Mouse (Mus musculus) erythroblast, adult 5-6 weeks (primary cell): ENCODE results near the gene Ube4b. TPM values are rescaled to one million over a fixed set of nuclear protein-coding genes. Genes with fewer than 3 reads are reported as not detected.
"Not testable (repeated sequence)": the region's sequence is repeated elsewhere in the genome, so short reads cannot be mapped to it uniquely, and the experiment has no call there.

ENCODE experiments used
- ATAC-seq: replicated peaks from 2 replicates; pipeline ENCODE4 v1.8.0; 2016; ENCODE audit warnings: moderate number of reproducible peaks, mild to moderate bottlenecking, moderate TSS enrichment, inconsistent platforms; ENCODE audit not compliant: poor library complexity, low FRiP score, severe bottlenecking
- total RNA-seq, 2 experiments: library from RNA; stranded (forward) in 1 of 2; stranded (reverse) in 1 of 2; fragments of 150-400 nt in 1 of 2; fragments of 200-764, 138-1000 nt in 1 of 2; gene quantifications; 2 replicates each; pipeline versions ENCODE4 v1.2.3 to v1.2.4; 2015 to 2017; ENCODE audit warnings: low replicate concordance in 2 of 2

Ube4b gene
- total RNA-seq, 2 experiments from 2014 or later = 34.8 to 37.1 TPM

DNA sequence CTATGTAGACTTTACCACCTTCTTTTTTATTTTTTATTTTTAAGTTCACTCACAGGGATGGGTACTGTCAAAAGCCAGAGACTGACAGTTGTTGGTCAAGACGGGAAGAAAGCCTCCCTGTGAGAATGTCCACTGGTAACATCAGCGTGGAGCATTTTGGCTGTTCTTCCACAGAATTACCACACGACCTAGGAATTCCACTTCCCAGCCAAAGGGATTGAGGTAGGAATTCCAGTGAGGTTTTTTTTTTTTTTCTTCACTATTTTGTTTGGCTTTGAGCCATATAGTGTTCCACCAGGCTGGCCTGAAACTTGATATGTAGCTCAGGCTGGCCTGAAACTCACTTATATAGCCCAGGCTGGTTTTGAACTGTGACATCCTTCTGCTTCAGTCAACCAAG, 15.9 kb upstream of the Ube4b start:
- ATAC-seq = no peak

DNA sequence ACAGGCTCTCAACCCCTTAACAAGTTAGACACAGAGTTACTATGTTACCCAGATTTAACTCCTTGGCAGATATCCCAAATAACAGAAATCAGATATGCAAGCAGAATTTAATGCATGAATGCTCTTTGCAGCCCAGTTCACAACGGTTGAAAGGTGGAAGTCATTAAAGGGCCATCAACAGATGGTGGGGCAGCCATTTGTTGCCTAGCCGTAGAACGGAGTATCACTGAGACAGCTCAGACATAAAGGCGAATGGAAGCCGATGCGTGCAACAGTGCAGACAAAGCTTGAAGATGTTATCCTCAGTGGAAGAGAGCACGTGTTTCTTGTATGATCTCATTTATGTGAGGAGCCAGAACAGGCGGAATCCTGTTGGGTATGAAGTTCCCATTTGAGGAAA, 14.0 kb upstream of the Ube4b start:
- ATAC-seq = no peak

DNA sequence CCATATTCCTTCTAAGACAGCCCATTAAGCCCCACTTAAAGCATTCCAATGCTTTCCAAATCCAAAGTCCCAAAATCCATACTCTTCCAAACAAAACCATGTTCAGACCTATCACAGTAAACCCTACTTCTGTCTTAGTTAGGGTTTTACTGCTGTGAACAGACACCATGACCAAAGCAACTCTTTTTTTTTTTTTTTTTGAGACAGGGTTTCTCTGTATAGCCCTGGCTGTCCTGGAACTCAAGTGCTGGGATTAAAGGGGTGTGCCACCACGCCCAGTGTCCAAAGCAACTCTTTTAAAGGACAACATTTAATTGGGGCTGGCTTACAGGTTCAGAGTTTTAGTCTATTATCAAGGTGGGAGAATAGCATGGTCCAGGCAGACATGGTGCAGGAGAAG, 5.3 kb upstream of the Ube4b start:
- ATAC-seq = not testable (repeated sequence)

DNA sequence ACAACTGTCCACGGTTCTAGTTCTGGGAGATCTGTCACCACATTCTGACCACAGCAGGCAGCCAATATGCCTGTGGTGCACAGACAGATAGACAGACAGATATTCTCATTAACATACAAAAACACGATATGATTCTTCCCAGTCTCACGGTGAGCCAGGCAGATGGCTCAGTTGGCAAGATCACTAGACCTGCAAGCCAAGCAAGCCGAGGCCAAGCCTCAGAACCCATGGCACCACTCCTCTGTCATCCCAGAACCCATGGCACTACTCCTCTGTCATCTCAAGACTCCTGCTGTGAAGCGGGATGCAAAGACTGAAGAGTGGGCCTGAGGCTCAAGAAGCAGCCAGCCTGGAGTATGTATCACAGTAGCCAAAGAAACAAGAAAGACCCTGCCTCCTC, 3.0 kb upstream of the Ube4b start:
- ATAC-seq = no peak

DNA sequence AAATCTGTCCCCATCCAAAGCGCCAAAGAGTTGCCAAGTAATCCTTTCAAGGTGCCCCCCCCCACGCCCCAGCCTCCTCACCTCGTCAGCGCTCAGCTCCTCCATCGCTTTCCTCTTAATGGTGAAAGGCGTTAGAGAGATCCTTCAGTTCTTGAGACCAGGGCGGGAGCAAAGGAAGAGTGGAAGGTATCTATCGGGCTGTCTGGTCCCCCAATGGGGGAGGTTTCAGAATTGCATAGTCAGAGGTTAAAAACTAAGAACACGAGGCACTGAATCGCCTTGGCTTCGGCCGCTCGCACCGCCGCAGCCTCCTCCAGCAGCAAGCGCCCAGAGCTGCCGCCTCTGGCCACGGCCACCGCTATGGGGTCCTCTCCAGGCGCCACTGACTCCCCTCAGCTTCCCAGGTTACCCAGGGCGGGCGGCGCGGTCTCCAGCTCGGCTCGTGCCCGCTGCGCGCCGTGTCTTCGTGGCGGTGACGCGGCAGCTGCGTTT, 702 bp downstream of the Ube4b start:
- peak; percentile 63 for ATAC-seq

DNA sequence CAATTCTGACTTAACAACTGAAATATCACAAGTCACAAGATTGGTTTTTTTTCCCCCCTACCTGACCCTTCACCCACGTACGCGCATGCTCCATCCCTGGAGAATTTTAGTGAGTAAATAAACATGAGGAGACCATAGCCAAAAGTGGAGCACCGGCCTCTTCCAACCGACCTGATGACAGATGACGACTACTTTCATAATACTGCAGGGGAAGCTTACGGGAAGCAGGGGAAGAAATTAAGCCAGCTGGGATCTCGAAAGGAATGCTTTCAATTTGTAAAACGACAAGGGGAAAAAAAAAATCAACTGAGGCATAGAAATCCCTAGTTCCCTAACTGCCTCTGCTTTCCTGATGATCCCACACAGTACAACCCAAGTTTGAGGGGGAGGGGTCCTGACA, 1.8 kb downstream of the Ube4b start:
- ATAC-seq = no peak

DNA sequence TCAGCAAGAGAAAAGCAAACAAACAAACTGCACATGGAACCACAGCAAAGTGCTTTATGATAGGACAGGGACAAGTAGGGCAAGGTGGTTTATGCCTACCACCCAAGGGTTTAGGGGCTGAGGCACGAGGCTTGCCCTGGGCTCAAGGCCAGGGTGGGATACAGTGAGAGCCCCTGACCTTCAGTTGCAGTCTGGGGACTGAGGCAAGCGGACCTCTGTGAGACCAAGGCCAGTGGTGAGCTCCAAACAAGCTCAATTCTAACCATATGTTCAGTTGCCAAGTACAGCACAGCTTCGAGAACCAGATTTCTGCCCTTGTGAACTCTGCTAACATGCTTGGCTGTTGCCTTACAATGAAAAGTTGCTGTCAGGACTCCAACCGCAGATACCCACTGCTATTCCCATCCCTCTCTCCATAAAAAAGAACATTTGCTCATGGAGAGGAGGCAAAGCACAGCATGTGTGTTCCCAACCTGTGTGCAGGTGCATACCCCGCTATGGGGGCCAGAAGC, 8.6 kb downstream of the Ube4b start:
- ATAC-seq = no peak

DNA sequence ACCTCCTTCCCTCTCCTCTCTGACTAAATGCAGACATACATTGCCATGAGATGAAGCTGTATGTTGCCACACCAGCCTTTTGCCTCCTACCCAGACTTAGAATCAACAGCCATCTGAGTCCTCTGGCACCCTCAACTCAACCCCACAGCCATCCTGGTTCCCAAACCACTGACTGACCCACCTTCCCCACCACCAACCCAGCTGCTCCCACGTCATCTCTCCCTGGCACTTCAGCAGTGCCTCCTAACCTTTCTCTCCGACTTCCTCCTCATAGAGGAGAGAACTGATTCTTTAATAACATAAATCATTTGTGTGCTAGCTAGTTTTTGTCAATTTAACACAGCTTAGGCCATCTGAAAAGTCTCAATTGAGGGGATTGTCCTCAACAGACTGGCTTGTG, 9.6 kb downstream of the Ube4b start:
- no peak for ATAC-seq

DNA sequence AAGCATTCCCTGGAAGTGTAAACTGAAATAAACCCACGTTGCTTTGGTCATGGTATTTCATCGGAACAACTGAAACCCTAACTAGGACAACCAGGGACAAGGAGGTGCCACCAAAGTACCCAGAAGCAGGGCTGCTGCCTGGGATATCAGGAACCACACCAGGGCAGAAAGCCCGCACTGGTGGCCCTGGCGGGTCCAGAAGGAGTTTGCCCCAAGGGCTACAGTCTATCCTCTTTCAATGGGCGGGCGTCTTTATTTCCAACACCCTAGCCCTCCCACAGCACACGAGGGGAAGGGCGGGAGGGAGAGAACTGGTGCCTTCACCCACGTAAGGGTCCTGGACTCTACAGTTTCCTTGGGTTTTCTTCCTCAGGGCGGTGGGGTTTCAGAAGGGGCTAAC, 10.1 kb downstream of the Ube4b start:
- no peak for ATAC-seq

DNA sequence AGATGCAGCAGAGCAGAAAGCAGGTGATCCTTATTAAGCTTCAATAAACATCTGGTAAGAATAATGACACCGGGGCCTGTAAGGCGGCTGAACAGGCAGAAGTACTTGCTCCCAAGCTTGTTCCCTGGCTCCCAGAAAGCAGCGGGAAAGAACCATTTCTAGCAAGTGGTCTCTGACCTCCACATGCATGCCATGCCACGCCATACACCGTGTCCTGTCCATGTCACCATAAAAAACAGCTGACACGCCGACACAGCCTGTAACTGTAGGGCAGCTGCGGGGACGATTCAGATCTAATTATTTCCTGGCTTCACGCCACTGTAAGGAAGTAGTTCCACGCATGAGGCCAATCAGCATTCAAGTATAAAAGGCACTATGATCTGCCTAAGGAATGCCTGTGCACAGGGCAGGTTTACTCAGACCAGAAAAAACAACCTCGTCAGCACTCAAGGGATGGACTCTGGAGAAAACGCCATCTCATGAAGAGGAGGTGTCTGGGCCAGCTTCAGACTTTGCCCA, 10.8 kb downstream of the Ube4b start:
- peak; percentile 76 for ATAC-seq

DNA sequence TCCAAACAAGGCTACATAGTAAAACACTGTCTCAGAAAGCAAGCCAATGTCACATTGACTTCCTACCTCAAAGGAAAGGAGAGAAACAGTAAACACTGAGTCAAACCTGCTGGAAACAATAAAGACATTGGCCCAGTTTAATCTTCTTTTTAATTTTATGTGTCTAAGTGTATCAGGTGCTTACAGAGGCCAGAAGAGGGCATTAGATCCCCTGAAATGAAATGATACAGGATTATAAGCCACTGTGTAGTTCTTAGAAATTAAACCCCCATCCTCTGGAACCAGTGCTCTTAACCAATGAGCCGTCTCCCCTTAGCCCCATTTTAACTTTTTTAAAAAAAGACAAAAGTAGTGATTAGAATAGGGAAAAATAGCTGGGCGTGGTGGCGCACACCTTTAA, 12.3 kb downstream of the Ube4b start:
- no peak for ATAC-seq

DNA sequence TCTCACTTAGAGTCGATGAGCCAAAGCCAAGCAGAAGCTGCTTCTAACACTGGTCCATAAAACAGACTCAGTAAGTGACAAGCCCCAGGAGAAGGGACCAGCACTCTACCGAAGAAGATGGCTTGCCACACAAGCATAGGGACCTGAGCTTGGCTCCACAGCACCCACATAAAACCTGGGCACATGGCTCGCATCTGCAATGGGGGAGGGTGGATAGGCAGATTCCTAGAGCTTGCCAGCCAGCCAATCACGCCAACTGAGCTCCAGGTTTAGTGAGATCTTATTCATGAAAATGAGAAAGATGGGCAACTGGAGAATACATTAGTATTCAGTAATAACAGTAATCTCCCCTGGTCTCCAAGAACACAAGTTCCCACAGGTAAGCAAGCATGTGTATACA, 16.8 kb downstream of the Ube4b start:
- ATAC-seq = no peak

DNA sequence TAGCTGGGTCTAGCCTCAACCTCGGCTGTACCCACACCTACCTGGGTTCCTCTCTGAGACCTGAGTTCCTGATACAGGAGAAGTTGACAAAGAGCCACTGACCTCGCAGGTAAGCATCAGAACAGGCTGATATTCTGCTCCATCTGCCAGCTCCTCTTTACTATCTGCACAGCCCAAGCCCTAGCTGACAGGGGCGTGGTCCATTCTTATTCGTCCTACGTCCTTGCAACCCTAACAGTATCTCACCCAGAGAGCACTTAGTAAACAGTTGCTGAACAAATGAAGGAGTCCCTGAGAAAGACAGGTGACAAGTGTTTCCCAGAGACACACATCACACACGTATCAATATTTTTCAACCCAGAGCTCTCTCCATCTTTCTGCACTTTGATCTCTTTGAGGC, 18.2 kb downstream of the Ube4b start:
- ATAC-seq = no peak

DNA sequence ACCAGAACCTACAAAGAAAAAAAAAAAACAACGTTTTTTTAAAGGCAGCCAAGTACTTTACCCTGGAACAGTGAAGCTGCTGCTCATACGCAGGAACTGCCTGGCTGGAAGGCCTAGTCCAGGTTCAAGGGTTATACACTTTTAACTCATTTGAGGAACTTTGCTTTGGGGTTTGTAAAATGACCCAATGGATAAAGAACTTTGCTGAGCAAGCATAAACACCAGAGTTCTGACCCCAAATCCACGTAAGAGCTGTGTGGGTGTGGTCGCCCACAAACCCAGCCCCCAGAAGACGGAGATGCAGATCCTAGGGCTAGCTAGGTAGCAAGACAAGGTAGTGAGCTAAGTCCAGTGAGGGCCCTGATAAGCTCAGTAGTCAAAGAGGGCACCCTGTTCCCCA, 19.1 kb downstream of the Ube4b start:
- ATAC-seq = no peak

DNA sequence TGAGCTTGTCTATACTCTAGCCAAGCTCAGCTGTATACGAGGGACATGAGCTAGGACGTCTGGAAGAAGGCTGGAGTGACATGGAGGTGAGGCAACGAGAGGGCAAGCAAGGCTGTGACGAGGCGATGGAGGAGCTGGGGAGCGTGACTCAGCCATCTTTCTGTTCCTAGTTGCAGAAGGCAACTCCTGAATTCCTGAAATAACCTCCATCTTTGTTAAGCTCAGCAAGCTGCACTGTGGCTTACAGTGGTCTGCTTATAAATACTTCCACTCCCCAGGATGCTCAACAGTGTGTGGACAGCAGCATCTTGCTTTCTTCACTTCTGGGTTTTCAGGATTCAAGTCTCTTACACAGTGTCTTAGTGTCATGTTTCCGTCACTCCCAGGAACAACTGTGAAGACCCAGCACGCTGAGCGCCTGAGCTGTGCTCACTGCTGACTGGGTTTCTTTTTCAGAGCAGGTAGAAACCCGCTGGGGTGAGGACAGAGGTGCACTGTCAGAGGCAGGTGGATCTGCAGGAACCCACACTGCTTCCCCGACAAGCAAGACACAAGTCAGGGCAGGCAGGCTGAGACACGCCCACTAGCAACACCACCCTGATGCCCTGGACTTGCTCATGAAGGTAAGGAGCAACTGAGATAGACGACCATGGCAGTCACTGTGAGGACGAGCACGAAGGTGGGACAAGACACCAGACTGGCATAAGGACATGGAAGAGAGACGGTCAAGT, 20.7 kb downstream of the Ube4b start:
- no peak for ATAC-seq

DNA sequence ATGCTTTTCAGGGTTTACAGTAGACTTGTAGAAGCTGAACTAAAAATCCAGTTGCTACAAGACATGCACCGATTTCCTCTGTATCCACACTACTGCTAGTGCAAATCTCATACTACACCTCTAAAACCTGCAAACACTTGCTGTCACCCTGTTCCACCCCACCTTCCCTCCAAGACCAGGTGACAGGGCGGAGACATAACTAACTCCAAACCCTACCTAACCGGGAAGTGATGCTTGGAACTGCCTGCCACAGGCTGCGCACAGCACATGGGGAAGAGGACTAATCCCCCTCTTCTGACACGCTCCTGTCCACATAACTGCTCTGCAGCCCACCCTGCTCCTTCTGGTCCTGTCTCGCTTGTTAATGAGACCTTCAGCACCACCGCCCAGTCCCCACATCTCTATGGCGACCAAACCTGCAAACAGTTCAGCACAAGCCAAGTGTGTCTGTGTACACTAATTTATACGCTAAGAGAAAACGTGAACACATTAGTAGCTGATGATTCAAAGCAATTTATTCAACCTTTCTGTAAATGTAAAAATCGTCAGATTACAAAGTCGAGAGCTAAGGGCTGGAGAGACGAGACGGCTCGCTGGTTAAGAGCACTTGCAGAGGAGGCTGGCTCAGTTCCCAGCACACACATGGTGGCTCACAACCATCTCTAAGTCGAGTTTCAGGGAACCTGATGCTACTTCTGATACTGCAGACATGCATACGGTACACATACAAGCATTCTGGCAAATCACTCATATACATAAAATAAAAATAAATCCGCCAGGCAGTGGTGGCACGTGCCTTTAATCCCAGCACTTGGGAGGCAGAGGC, 21.7 kb downstream of the Ube4b start:
- ATAC-seq = no peak

DNA sequence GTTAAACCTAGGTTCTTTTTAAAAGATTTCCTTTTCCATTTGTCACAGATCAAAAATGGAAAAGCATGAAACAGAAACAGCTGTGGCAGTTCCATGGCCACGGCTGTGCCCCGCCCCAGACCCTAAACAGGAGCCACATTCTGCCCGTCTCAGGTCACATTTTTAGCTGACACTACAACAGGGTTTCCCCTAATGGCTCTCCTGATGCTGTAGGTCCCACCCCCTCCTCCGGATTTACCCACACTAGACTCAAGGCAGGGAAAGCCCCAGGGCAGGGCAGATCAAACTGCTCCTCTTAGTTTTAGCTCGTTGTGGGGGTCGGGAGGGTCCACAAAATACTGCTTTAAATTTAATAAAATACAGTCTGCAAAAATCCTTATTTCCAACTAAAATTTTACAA, 23.5 kb downstream of the Ube4b start:
- no peak for ATAC-seq

DNA sequence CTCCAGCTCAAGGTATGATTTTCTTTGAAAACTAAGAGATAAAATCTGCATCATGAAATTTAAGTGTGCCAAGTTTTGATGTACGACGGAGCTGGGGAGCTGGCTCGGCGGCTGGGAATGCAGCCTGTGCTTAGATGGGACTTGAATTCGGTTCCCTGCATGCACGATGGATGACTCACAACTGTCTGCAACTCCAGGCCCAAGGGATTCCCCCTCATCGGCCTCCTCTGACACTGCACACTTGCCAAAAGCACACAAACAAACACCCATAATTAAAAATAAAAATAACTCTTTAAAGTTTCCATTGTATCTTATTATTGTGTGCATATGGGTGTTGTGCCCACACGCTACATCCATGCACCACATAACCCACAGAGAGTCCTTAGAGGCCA, 25.0 kb downstream of the Ube4b start:
- ATAC-seq = no peak

DNA sequence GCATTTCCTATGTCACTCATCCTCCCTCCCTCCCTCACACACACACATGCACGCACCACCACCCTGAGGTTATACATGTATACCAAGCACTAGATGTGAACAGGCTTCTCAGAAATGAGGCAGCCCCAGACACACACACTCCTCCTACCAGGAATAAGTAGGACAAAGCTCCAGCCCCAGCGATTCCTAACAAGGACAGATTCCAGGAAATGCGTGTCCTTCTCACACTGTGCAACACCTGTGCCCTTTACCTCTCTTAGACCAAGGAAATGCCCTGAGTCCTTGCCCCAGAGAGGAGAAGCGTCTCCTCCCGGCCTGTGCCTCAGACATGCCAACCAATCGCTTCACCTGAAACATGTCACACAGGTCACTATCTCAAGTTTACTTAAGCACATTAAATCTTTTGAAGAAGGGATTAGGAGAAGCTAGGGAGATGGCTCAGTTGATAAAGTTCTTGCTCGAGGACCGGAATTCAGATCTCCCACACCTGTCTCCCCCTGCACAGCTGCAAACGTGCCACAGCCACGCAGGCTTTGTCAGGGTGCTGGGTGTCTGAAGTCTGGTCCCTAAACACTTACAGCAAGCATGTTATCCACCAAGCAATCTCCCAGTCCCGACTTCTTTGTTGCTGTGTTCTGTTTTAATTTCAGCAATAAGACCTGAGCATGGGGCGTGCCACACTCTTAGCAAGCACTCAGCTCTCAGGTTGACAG, 25.5 kb downstream of the Ube4b start:
- no peak for ATAC-seq

DNA sequence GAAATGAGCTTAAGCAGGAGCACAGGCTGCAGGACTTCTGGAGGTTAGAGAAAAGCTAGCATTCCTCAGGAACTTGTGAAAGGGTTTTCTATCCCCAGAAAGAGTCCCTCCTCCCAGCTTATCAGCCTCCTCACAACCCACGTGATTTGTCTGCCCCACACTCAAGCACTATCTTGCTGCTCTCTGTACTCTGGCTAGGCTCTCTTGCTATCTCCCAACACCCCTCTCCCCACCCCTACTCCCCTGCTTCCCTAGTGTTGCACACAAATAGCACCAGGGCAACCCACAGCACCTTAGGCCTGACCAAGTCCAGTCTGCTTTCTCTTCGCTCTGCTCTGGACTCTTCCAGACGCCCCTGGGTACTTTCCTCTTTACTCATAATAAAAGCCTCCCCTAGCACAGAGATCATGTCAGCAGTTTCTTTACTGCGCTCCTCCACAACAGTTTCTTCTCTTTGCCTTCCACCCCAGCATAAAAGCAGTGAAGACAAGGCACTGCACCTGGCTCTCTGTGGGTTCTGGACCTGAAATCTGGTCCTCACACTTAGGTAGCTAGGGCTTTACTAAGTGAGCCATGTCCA, 27.1 kb downstream of the Ube4b start:
- peak; percentile 63; the same call in 1 of the 2 replicates for ATAC-seq
